Mouse (Mus musculus) testis, adult 2 months (tissue): ENCODE results near the gene Obp2b.

Experiments used
- CTCF ChIP-seq: fragments of 200-500 bp; IDR thresholded peaks from 2 replicates; pipeline ENCODE4 v1.5.1; 2012; ENCODE audit warnings: low read depth, mild to moderate bottlenecking, inconsistent platforms, low read length, moderate library complexity; ENCODE audit not compliant: control insufficient read depth, insufficient read depth, insufficient replicate concordance
- POLR2A ChIP-seq: fragments of 200-500 bp; IDR thresholded peaks from 2 replicates; pipeline ENCODE4 v1.6.1; 2012; ENCODE audit warnings: low read depth, mild to moderate bottlenecking, inconsistent platforms, low read length, moderate library complexity; ENCODE audit not compliant: control insufficient read depth

- no peak for TF ChIP-seq CTCF
- TF ChIP-seq POLR2A, result no peak
Measured at GRCm38 (mm10) chr2:25703706-25704105, 33.1 kb upstream of the Obp2b start.
